Mouse (Mus musculus): ENCODE measurements around the gene Ankrd37. TPM values are rescaled to one million over a fixed set of nuclear protein-coding genes. Genes with fewer than 3 reads are reported as not detected.

The Ankrd37 gene
- total and polyA plus RNA-seq, 3 experiments: 12.8 to 157 (median 79.0) TPM

GRCm38 (mm10) chr8:45999138-45999783 lies 6.2 kb downstream of the Ankrd37 start, which contains the start of gene Lrp2bp:
Gene Lrp2bp, plus strand, starts transcription at chr8:45999303.
- DNase-seq (ENCODE audit: extremely low read depth): peak; percentile 13
- no peaks in the 10 kb centered on the region for H3K27me3 ChIP-seq (replicated peaks)
- peak within 1 kb of the TSS; percentile 79 for H3K4me2 ChIP-seq (ENCODE audit: insufficient read depth, low read depth, poor library complexity, severe bottlenecking)
- peak within 1 kb of the TSS; percentile 82 for H3K27ac ChIP-seq (ENCODE audit: insufficient read depth, low read depth)
- H3K36me3 ChIP-seq (replicated peaks in 1 of 2; ENCODE audit: control insufficient read depth in 1 of 2, insufficient read depth in 1 of 2, low read length in 1 of 2): peaks cover 14 to 33% of the 10 kb centered on the region in 2 experiments
- peak within 1 kb of the TSS; percentile 62 for H3K9ac ChIP-seq (ENCODE audit: insufficient read depth, low read depth)
- dilution Hi-C loops (cut with MboI; ENCODE audit: extremely low pct_ligation_motif_present, extremely low pct_unique_long_range_greater_than_20kb, low sequenced_read_pairs) (no loop called here), in situ Hi-C loops (cut with MboI; ENCODE audit: low pct_ligation_motif_present, low pct_unique_long_range_greater_than_20kb, low sequenced_read_pairs) (loop anchor here (10.0 kb wide), 1 partner anchor 176 kb away; no protein-coding TSS in a partner anchor)
- peak within 1 kb of the TSS; percentile 57 to 86 (median 76) for H3K4me3 ChIP-seq (replicated peaks in 1 of 3; ENCODE audit: low read depth in 2 of 3, low read length in 2 of 3, poor library complexity in 1 of 3)
- TF ChIP-seq CHD1 (IDR thresholded peaks at IDR 0.05; ENCODE audit: low read depth, low read length) (0 out of 2 replicates have a peak, but pooled peaks have one; percentile 46), ZNF384 (IDR thresholded peaks at IDR 0.05; ENCODE audit: low read depth, low read length) (no peak)
- H3K4me1 ChIP-seq (ENCODE audit: control insufficient read depth in 1 of 2, insufficient read depth in 2 of 2): peaks cover 0 to 35% of the 10 kb centered on the region in 2 experiments; a peak in 2 of 4 replicates
- no peaks in the 10 kb centered on the region for H3K9me3 ChIP-seq (replicated peaks; ENCODE audit: low read length)
- H3K79me2 ChIP-seq (replicated peaks; ENCODE audit: control insufficient read depth, extremely low read depth, insufficient read depth, poor library complexity, severe bottlenecking): no peaks in the 10 kb centered on the region

DNA sequence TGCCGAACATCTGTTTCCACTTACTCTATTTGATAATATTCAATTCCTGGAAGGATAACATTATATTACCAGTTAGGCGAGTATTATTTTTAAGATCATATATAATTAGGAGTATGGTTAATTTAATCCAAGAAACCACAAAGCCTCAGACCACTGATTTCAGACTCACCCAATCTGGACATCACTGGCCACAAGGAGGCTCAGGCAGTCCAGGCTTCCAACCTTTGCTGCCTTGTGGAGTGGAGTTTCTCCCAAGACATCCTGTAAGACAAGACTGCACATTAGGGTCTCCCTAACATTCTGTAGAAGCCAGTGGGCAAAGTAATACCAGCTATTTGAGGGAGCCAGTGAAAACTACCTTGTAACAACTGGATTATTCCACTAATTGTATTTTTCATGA lies 7.3 kb downstream of the Ankrd37 start:
- no peak for DNase-seq (ENCODE audit: extremely low read depth)
- peaks cover 0 to 35% of the 10 kb centered on the region in 2 experiments; a peak in 2 of 4 replicates for H3K4me1 ChIP-seq (ENCODE audit: control insufficient read depth in 1 of 2, insufficient read depth in 2 of 2)
- TF ChIP-seq MXI1 (IDR thresholded peaks at IDR 0.05; ENCODE audit: low read depth, low read length) (no peak), CTCF (conservative IDR thresholded peaks at IDR 0.05 in 1 of 2, IDR thresholded peaks at IDR 0.05 in 1 of 2; ENCODE audit: low read depth in 2 of 2, low read length in 2 of 2) (peak in 1 of 2 experiments; percentile 26; a peak in 1 of 4 replicates), CHD1 (IDR thresholded peaks at IDR 0.05; ENCODE audit: low read depth, low read length) (no peak), RAD21 (IDR thresholded peaks at IDR 0.05; ENCODE audit: low read depth, low read length) (peak; percentile 5)
- dilution Hi-C loops (cut with MboI; ENCODE audit: extremely low pct_ligation_motif_present, extremely low pct_unique_long_range_greater_than_20kb, low sequenced_read_pairs) (no loop called here), in situ Hi-C loops (cut with MboI; ENCODE audit: low pct_ligation_motif_present, low pct_unique_long_range_greater_than_20kb, low sequenced_read_pairs) (loop anchor here (10.0 kb wide), 1 partner anchor 177 kb away; no protein-coding TSS in a partner anchor)
- H3K79me2 ChIP-seq (replicated peaks; ENCODE audit: control insufficient read depth, extremely low read depth, insufficient read depth, poor library complexity, severe bottlenecking): no peaks in the 10 kb centered on the region
- H3K27ac ChIP-seq (ENCODE audit: insufficient read depth, low read depth): no peak overlapping the region
- no peaks in the 10 kb centered on the region for H3K9me3 ChIP-seq (replicated peaks; ENCODE audit: low read length)
- peak overlapping the region in 1 of 3 experiments; percentile 86 for H3K4me3 ChIP-seq (replicated peaks in 1 of 3; ENCODE audit: low read depth in 2 of 3, low read length in 2 of 3, poor library complexity in 1 of 3)
- no peak overlapping the region for H3K4me2 ChIP-seq (ENCODE audit: insufficient read depth, low read depth, poor library complexity, severe bottlenecking)
- peaks cover 18 to 42% of the 10 kb centered on the region in 2 experiments for H3K36me3 ChIP-seq (replicated peaks in 1 of 2; ENCODE audit: control insufficient read depth in 1 of 2, insufficient read depth in 1 of 2, low read length in 1 of 2)
- H3K27me3 ChIP-seq (replicated peaks): no peaks in the 10 kb centered on the region
- H3K9ac ChIP-seq (ENCODE audit: insufficient read depth, low read depth): no peak overlapping the region

- Histone ChIP-seq H3K79me2 (replicated peaks; ENCODE audit: control insufficient read depth, extremely low read depth, insufficient read depth, poor library complexity, severe bottlenecking) (no peaks in the 10 kb centered on the region; the same call in 1 of the 2 replicates), H3K27ac (ENCODE audit: insufficient read depth, low read depth) (no peak overlapping the region), H3K27me3 (replicated peaks) (no peaks in the 10 kb centered on the region), H3K4me3 (replicated peaks in 1 of 3; ENCODE audit: low read depth in 2 of 3, low read length in 2 of 3, poor library complexity in 1 of 3) (no peak overlapping the region), H3K9me3 (replicated peaks; ENCODE audit: low read length) (no peaks in the 10 kb centered on the region), H3K36me3 (replicated peaks in 1 of 2; ENCODE audit: control insufficient read depth in 1 of 2, insufficient read depth in 1 of 2, low read length in 1 of 2) (peaks cover 20 to 50% of the 10 kb centered on the region in 2 experiments), H3K4me1 (ENCODE audit: control insufficient read depth in 1 of 2, insufficient read depth in 2 of 2) (peaks cover 2 to 29% of the 10 kb centered on the region in 2 experiments; a peak in 3 of 4 replicates), H3K4me2 (ENCODE audit: insufficient read depth, low read depth, poor library complexity, severe bottlenecking) (no peak overlapping the region), H3K9ac (ENCODE audit: insufficient read depth, low read depth) (no peak overlapping the region)
- in situ Hi-C loops (cut with MboI; ENCODE audit: low pct_ligation_motif_present, low pct_unique_long_range_greater_than_20kb, low sequenced_read_pairs): loop anchor here (10.0 kb wide), 1 partner anchor 179 kb away; no protein-coding TSS in a partner anchor
- dilution Hi-C loops (cut with MboI; ENCODE audit: extremely low pct_ligation_motif_present, extremely low pct_unique_long_range_greater_than_20kb, low sequenced_read_pairs): no loop called here
- no peak for DNase-seq (ENCODE audit: extremely low read depth)
- TF ChIP-seq CHD1 (IDR thresholded peaks at IDR 0.05; ENCODE audit: low read depth, low read length) (no peak), UBTF (IDR thresholded peaks at IDR 0.05; ENCODE audit: low read depth, low read length) (no peak), SMC3 (IDR thresholded peaks at IDR 0.05; ENCODE audit: low read depth, low read length) (no peak), JUND (conservative IDR thresholded peaks at IDR 0.05; ENCODE audit: low read depth, low read length) (no peak), USF1 (IDR thresholded peaks at IDR 0.05; ENCODE audit: low read depth, low read length) (no peak), ELF1 (IDR thresholded peaks at IDR 0.05; ENCODE audit: low read depth, low read length) (no peak), POLR2AphosphoS2 (IDR thresholded peaks at IDR 0.05; ENCODE audit: low read depth, low read length) (no peak), KAT2A (IDR thresholded peaks at IDR 0.05; ENCODE audit: insufficient replicate concordance, low read length) (no peak), SIN3A (IDR thresholded peaks at IDR 0.05; ENCODE audit: low read length) (no peak), IRF4 (IDR thresholded peaks at IDR 0.05; ENCODE audit: low read depth, low read length) (no peak), ZMIZ1 (IDR thresholded peaks at IDR 0.05; ENCODE audit: low read depth, low read length) (no peak), ZC3H11A (IDR thresholded peaks at IDR 0.05; ENCODE audit: low read depth, low read length) (no peak), E2F4 (IDR thresholded peaks at IDR 0.05; ENCODE audit: insufficient replicate concordance, low read depth, low read length) (no peak), JUN (IDR thresholded peaks at IDR 0.05; ENCODE audit: insufficient read depth, low read depth, low read length) (no peak), MEF2A (IDR thresholded peaks at IDR 0.05; ENCODE audit: borderline replicate concordance, low read depth, low read length) (no peak), TCF12 (IDR thresholded peaks at IDR 0.05; ENCODE audit: low read depth, low read length) (no peak), GABPA (IDR thresholded peaks at IDR 0.05; ENCODE audit: insufficient replicate concordance, low read depth, low read length) (no peak), RAD21 (IDR thresholded peaks at IDR 0.05; ENCODE audit: low read depth, low read length) (no peak), MXI1 (IDR thresholded peaks at IDR 0.05; ENCODE audit: low read depth, low read length) (no peak), BHLHE40 (IDR thresholded peaks at IDR 0.05; ENCODE audit: low read depth, low read length) (no peak)
Measured at GRCm38 (mm10) chr8:45995576-45995975, 9.9 kb downstream of the Ankrd37 start.
